Mouse (Mus musculus) small intestine, adult 2 months (tissue): ENCODE data around the gene Mup9. TPM values are rescaled to one million over a fixed set of nuclear protein-coding genes. Genes with fewer than 3 reads are reported as not detected.
"Not testable (repeated sequence)": the region's sequence is repeated elsewhere in the genome, so short reads cannot be mapped to it uniquely, and the experiment has no call there.

ENCODE experiments used
- H3K27ac ChIP-seq: fragments of 200-500 bp; 2 replicates; pipeline ENCODE4 v1.5.1; 2012; ENCODE audit warnings: low read depth, low read length, control low read depth, inconsistent platforms; ENCODE audit not compliant: insufficient read depth
- H3K27me3 ChIP-seq: fragments of 200-500 bp; 2 replicates; pipeline ENCODE4 v1.6.1; 2012; ENCODE audit warnings: mild to moderate bottlenecking, moderate library complexity, low read length, inconsistent platforms; ENCODE audit not compliant: control insufficient read depth, insufficient read depth
- H3K36me3 ChIP-seq: fragments of 200-500 bp; 2 replicates; pipeline ENCODE4 v1.6.1; 2012; ENCODE audit warnings: mild to moderate bottlenecking, low read length, control low read depth, inconsistent platforms; ENCODE audit not compliant: control insufficient read depth, insufficient read depth
- H3K4me1 ChIP-seq: fragments of 200-500 bp; 2 replicates; pipeline ENCODE4 v1.6.1; 2012; ENCODE audit warnings: low read length, inconsistent platforms, mixed read lengths; ENCODE audit not compliant: control insufficient read depth, insufficient read depth, insufficient read length
- H3K4me3 ChIP-seq: fragments of 200-500 bp; 2 replicates; pipeline ENCODE4 v1.5.1; 2012; ENCODE audit warnings: low read depth, mild to moderate bottlenecking, control low read depth, inconsistent platforms, low read length, moderate library complexity
- WGBS: fragments of 180-500 bp; shearing (Covaris S2); methylation state at CpG from one replicate; pipeline ENCODE4 v1.1.7; 2018; 5-methylcytosine and 5-hydroxymethylcytosine counted together
- polyA plus RNA-seq: library from polyadenylated mRNA; depleted of rRNA; stranded (reverse); fragments of >200 nt; gene quantifications from 2 replicates; pipeline ENCODE4 v1.2.3, GENCODE M21; 2012; rRNA removed

Mup9 gene
- not detected in 2 replicates for polyA plus RNA-seq

- not testable (repeated sequence) for H3K4me3 ChIP-seq, H3K27ac ChIP-seq, H3K36me3 ChIP-seq, H3K4me1 ChIP-seq, H3K27me3 ChIP-seq
- 71% methylated on average over 3 of the region's 3 CpGs for WGBS
Measured at GRCm38 (mm10) chr4:60421852-60422251, at the start of gene Mup9. Gene Mup9 (minus strand): TSS chr4:60421952.

Other genes starting within 250 kb of the Mup9 start
- gene Mup8, start 199.4 kb downstream of the Mup9 start, polyA plus RNA-seq = not detected in 2 replicates
- gene Mup1, start 80.0 kb upstream of the Mup9 start, polyA plus RNA-seq = not detected in 2 replicates
- gene Mup10, start 160.2 kb upstream of the Mup9 start, polyA plus RNA-seq = not detected in 2 replicates
- gene Mup11, start 240.5 kb upstream of the Mup9 start, polyA plus RNA-seq = not detected in 2 replicates